Mouse (Mus musculus) v-Abl transformed pro-B cells (cell line): ENCODE results near the gene Mto1.
"Not testable (repeated sequence)": the region's sequence is repeated elsewhere in the genome, so short reads cannot be mapped to it uniquely, and the experiment has no call there.

Source experiments
- in situ Hi-C, 2 experiments: fragments of 400-800 bp; cut with MboI; formaldehyde crosslinking; loops; one replicate each; pipeline ENCODE4 v1.15.1; 2025; ENCODE audit not compliant: unreplicated experiment in 2 of 2

Gene Mto1

GRCm38 (mm10) chr9:78474771-78475382 lies 26.9 kb downstream of the Mto1 start:
- in situ Hi-C loops = loop anchor here (10.0 to 25.0 kb wide), 3 partner anchors 170 to 1262 kb away; no protein-coding TSS in a partner anchor

DNA sequence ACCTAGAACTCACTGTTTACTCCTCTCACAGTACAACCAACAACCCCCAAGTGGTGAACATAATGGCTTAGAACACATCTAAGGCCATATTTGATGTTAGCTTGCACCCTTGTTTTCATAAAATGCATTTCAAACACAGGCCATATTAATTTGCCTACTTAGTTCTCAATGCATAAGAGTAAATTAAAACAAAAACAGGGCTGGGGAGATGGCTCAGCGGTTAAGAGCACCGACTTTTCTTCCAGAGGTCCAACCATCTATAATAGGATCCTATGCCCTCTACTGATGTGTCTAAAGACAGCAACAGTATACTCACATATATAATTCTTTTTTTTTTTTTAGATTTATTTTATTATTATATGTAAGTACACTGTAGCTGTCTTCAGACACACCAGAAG lies 27.4 kb downstream of the Mto1 start:
- in situ Hi-C loops = loop anchor here in 1 of 2 experiments (10.0 kb wide), 1 partner anchor 169 kb away; no protein-coding TSS in a partner anchor

DNA sequence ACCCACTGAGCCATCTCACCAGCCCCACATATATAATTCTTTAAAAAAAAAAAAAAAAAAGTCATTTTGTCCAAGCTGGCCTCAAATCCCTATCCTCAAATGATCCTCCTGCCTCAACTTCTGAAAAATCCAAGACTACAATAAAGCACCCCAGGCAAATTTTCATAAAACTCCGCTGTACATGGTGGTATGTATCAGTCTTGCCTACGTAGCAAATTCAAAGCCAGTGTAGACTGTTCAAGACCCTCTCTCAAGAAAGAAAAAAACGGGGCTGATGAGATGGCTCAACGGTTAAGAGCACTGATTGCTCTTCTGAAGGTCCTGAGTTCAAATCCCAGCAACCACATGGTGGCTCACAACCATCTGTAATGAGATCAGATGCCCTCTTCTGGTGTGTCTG lies 27.9 kb downstream of the Mto1 start:
- in situ Hi-C loops = loop anchor here in 1 of 2 experiments (10.0 kb wide), 1 partner anchor 169 kb away; no protein-coding TSS in a partner anchor

DNA sequence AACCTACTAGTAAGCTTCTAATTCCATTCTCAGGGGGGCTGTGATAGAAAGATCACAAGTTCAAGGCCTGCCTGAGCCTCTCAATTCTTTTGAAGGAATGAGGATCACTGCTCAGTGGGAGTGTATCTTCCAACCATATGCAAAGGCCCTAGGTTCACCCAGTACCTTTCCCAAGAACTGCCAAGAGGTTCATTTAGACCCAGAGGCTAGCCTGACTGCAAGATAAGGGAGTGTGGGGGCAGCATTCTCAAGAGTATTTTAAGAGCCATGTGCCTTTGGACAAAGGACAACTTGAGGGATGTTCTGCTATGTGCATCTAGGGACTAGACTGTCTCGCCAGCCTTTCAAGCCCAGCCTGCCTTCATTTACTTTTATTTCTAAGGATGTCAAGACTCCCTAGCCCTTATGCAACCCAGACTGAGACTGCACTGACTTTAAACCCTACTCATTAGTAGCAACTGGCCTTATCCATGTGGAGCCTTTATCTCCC lies 28.6 kb downstream of the Mto1 start:
- in situ Hi-C loops = loop anchor here in 1 of 2 experiments (10.0 kb wide), 1 partner anchor 168 kb away; no protein-coding TSS in a partner anchor

GRCm38 (mm10) chr9:78477021-78477551 lies 29.1 kb downstream of the Mto1 start:
- in situ Hi-C loops = loop anchor here in 1 of 2 experiments (10.0 kb wide), 1 partner anchor 168 kb away; no protein-coding TSS in a partner anchor

GRCm38 (mm10) chr9:78478009-78478605 lies 30.1 kb downstream of the Mto1 start:
- in situ Hi-C loops = loop anchor here in 1 of 2 experiments (10.0 kb wide), 1 partner anchor 167 kb away; no protein-coding TSS in a partner anchor

DNA sequence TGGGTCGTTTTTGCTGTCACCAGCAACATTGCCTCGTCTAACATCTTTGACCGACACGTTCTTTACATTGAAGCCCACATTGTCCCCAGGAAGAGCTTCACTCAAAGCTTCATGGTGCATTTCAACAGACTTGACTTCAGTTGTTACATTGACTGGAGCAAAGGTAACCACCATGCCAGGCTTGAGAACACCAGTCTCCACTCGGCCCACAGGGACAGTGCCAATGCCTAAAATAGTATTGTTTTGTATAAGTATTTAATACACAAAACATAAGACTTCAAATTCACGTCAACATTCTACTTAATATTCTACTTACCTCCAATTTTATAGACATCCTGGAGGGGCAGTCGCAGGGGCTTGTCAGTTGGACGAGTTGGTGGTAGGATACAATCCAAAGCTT lies 31.3 kb downstream of the Mto1 start:
- in situ Hi-C loops = loop anchor here in 1 of 2 experiments (10.0 kb wide), 1 partner anchor 165 kb away; no protein-coding TSS in a partner anchor

GRCm38 (mm10) chr9:78480227-78480626 lies 32.2 kb downstream of the Mto1 start:
- in situ Hi-C loops = loop anchor here in 1 of 2 experiments (5.0 kb wide), 2 partner anchors 47 to 107 kb away; partner anchors contain the start of gene Slc17a5

GRCm38 (mm10) chr9:78480706-78481358 lies 32.8 kb downstream of the Mto1 start:
- in situ Hi-C loops = loop anchor here in 1 of 2 experiments (5.0 kb wide), 2 partner anchors 46 to 106 kb away; partner anchors contain the start of gene Slc17a5

GRCm38 (mm10) chr9:78481423-78482331 lies 33.7 kb downstream of the Mto1 start:
- in situ Hi-C loops = loop anchor here in 1 of 2 experiments (5.0 kb wide), 2 partner anchors 46 to 106 kb away; partner anchors contain the start of gene Slc17a5

DNA sequence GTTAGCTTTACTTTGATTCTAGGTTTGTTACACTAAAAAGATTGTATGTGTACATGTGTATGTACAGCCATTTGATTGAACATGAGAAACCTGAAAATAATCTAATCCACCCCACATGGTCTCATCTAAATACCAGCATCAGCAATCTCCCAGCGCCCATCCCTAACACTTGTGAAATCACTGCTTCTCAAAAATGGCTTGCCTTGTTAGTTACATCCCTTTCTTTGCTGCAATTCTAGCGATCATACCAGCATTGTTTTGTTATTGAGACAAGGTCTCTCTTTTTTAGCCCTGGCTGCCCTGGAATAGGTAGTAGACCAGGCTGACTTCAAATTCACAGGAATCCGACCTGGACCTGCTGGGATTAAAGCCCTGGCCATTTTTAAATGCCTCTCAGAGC lies 34.4 kb downstream of the Mto1 start:
- in situ Hi-C loops = loop anchor here in 1 of 2 experiments (5.0 kb wide), 2 partner anchors 45 to 105 kb away; partner anchors contain the start of gene Slc17a5

GRCm38 (mm10) chr9:78484660-78485059 lies 36.7 kb downstream of the Mto1 start:
- in situ Hi-C loops = loop anchor here in 1 of 2 experiments (5.0 kb wide), 2 partner anchors 43 to 103 kb away; partner anchors contain the start of gene Slc17a5

DNA sequence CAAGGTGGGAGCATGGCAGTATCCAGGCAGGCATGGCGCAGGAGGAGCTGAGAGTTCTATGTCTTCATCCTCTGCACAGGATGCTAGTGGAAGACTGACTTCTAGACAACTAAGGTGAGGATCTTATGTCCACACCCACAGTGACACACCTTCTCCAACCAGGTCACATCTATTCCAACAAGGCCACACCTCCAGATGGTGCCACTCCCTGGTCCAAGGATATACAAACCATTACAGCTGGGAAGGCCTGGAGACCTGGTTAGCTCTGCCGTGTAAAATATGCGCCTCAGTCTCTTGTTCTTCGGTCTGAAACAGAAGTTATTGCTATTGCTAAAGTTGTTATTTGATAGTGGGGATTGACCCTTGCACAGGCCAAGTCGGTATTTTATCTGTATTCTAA lies 40.0 kb downstream of the Mto1 start:
- in situ Hi-C loops = not testable (repeated sequence)

- in situ Hi-C loops = no loop called here
Measured at GRCm38 (mm10) chr9:78488890-78489420, 40.9 kb downstream of the Mto1 start, which contains the start of gene Eef1a1. Gene Eef1a1, minus strand, starts transcription at chr9:78489151.

GRCm38 (mm10) chr9:78491169-78491568 lies 43.2 kb downstream of the Mto1 start:
- in situ Hi-C loops = no loop called here

- in situ Hi-C loops = no loop called here
Measured at GRCm38 (mm10) chr9:78492254-78492653, 44.2 kb downstream of the Mto1 start.

- in situ Hi-C loops = no loop called here
Measured at GRCm38 (mm10) chr9:78493171-78493570, 45.2 kb downstream of the Mto1 start.

- in situ Hi-C loops = no loop called here
Measured at GRCm38 (mm10) chr9:78500386-78500785, 52.4 kb downstream of the Mto1 start.

DNA sequence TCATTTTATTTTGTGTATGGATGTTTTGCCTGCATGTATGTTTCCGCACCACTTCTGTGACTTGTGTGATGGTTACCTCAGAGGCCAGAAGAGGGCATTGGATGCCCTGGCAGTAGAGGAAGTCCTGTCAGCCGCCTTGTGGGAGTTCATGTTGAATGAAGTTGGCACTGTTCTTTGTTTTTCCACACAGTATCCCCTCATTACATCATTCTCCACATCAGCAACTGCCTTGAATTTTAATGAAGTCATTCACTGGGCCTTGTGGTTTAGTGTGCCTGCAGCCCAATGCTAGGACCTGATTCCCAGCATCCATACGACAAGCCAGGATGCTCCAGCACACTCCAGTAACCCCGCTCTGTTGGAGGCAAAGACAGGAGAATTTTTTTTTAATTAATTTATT lies 53.3 kb downstream of the Mto1 start:
- in situ Hi-C loops = no loop called here
